Mouse (Mus musculus) CD4-positive, CD25-positive, alpha-beta regulatory T cell, adult 4 months (primary cell): Measurements from ENCODE around the gene Ube2i. TPM values are rescaled to one million over a fixed set of nuclear protein-coding genes. Genes with fewer than 3 reads are reported as not detected.
A peak's percentile ranks its signal among the peaks of the same experiment; 100 is the strongest.

Source experiments
- ATAC-seq: one replicate; pipeline ENCODE4 v1.8.0; 2017
- polyA plus RNA-seq, 2 experiments: library from polyadenylated mRNA; unstranded; fragments of 100-300 nt; shearing (Covaris generic); gene quantifications; one replicate each; pipeline ENCODE4 v1.2.1; 2017

Gene Ube2i
- 100 to 1,000 TPM; 417 to 488 TPM for polyA plus RNA-seq

- no peak for ATAC-seq
These were observed at the start of gene Ube2i for GRCm38 (mm10) chr17:25274571-25275346. Gene Ube2i (minus strand): TSS chr17:25274622.

GRCm38 (mm10) chr17:25322930-25323329 lies 48.5 kb upstream of the Ube2i start:
- ATAC-seq, result no peak

- ATAC-seq, result no peak
These were observed 46.4 kb upstream of the Ube2i start for GRCm38 (mm10) chr17:25320819-25321218.

- ATAC-seq, result no peak
These were observed 43.9 kb upstream of the Ube2i start, which contains the start of gene Prss29 for GRCm38 (mm10) chr17:25318354-25318753. Gene Prss29 (plus strand): TSS chr17:25318654.

GRCm38 (mm10) chr17:25308346-25308745 lies 33.9 kb upstream of the Ube2i start, which contains the start of gene Prss28:
Gene Prss28 (plus strand): TSS chr17:25308646.
- no peak for ATAC-seq

GRCm38 (mm10) chr17:25298094-25298493 lies 23.7 kb upstream of the Ube2i start, which contains the start of gene Prss34:
Gene Prss34 (plus strand): TSS chr17:25298394.
- ATAC-seq, result no peak

GRCm38 (mm10) chr17:25294111-25294510 lies 19.7 kb upstream of the Ube2i start:
- ATAC-seq, result no peak

- no peak for ATAC-seq
These were observed 19.1 kb upstream of the Ube2i start for GRCm38 (mm10) chr17:25293495-25293894.

GRCm38 (mm10) chr17:25290411-25290810 lies 16.0 kb upstream of the Ube2i start:
- no peak for ATAC-seq

GRCm38 (mm10) chr17:25288842-25289241 lies 14.4 kb upstream of the Ube2i start:
- ATAC-seq, result no peak

- ATAC-seq, result peak; percentile 82
These were observed 10.6 kb upstream of the Ube2i start for GRCm38 (mm10) chr17:25285033-25285432.

- ATAC-seq, result no peak
These were observed 7.7 kb upstream of the Ube2i start for GRCm38 (mm10) chr17:25282133-25282532.

GRCm38 (mm10) chr17:25275833-25276232 lies 1.4 kb upstream of the Ube2i start:
- ATAC-seq, result no peak

GRCm38 (mm10) chr17:25273706-25274501 lies 518 bp downstream of the Ube2i start:
- peak; percentile 78 for ATAC-seq

- ATAC-seq, result peak; percentile 78
These were observed 1.3 kb downstream of the Ube2i start for GRCm38 (mm10) chr17:25272951-25273705.

- no peak for ATAC-seq
These were observed 2.1 kb downstream of the Ube2i start for GRCm38 (mm10) chr17:25272326-25272725.

GRCm38 (mm10) chr17:25270795-25271335 lies 3.6 kb downstream of the Ube2i start:
- no peak for ATAC-seq

- ATAC-seq, result no peak
These were observed 10.0 kb downstream of the Ube2i start for GRCm38 (mm10) chr17:25264453-25264852.

GRCm38 (mm10) chr17:25257804-25258261 lies 16.6 kb downstream of the Ube2i start:
- peak; percentile 79 for ATAC-seq

- no peak for ATAC-seq
These were observed 18.2 kb downstream of the Ube2i start, which contains the start of gene Baiap3 for GRCm38 (mm10) chr17:25256140-25256754. Gene Baiap3 (minus strand): TSS chr17:25256364.

- ATAC-seq, result peak; percentile 36
These were observed 19.3 kb downstream of the Ube2i start for GRCm38 (mm10) chr17:25255110-25255509.

- ATAC-seq, result no peak
These were observed 20.7 kb downstream of the Ube2i start for GRCm38 (mm10) chr17:25253760-25254159.
